Mouse (Mus musculus) heart, embryonic 16.5 days (tissue): ENCODE results near the gene Tbxa2r. TPM values are rescaled to one million over a fixed set of nuclear protein-coding genes. Genes with fewer than 3 reads are reported as not detected.

ENCODE experiments used
- ATAC-seq: fragments of 200-750 bp; cut with Nextera tagmentation; replicated peaks from 2 replicates; pipeline ENCODE4 v1.8.0; 2017; ENCODE audit warnings: moderate number of reproducible peaks; ENCODE audit not compliant: insufficient read depth, low FRiP score; ENCODE audit errors: extremely low read depth
- H3K27ac ChIP-seq: fragments of 300-500 bp; sonication (generic); 2 replicates; pipeline ENCODE4 v1.5.1; 2014; ENCODE audit warnings: mild to moderate bottlenecking, low read length, control low read depth, moderate library complexity
- H3K27me3 ChIP-seq: fragments of 300-500 bp; sonication (generic); 2 replicates; pipeline ENCODE4 v1.6.1; 2014; ENCODE audit warnings: low read length, mixed read lengths; ENCODE audit not compliant: control insufficient read depth, insufficient read depth
- H3K36me3 ChIP-seq: fragments of 300-500 bp; sonication (generic); 2 replicates; pipeline ENCODE4 v1.6.1; 2014; ENCODE audit not compliant: control insufficient read depth, insufficient read depth
- H3K4me1 ChIP-seq: fragments of 300-500 bp; sonication (generic); 2 replicates; pipeline ENCODE4 v1.6.1; 2014; ENCODE audit warnings: low read length, mixed read lengths; ENCODE audit not compliant: control insufficient read depth, insufficient read depth
- H3K4me2 ChIP-seq: fragments of 300-500 bp; sonication (generic); 2 replicates; pipeline ENCODE4 v1.6.1; 2014; ENCODE audit warnings: low read depth, mild to moderate bottlenecking, control low read depth, low read length
- H3K4me3 ChIP-seq: fragments of 300-500 bp; sonication (generic); 2 replicates; pipeline ENCODE4 v1.5.1; 2014; ENCODE audit warnings: mild to moderate bottlenecking, control low read depth, low read length
- H3K9ac ChIP-seq: fragments of 300-500 bp; sonication (generic); 2 replicates; pipeline ENCODE4 v1.6.1; 2014; ENCODE audit warnings: low read length, control low read depth
- H3K9me3 ChIP-seq: fragments of 300-500 bp; sonication (generic); replicated peaks from 2 replicates; pipeline ENCODE4 v1.6.1; 2016; ENCODE audit warnings: low read length; ENCODE audit not compliant: control insufficient read depth
- WGBS: fragments of 180-500 bp; shearing (Covaris S2); extraction: QIAGEN DNeasy Blood & Tissue Kit; methylation state at CpG from one replicate; pipeline ENCODE4 v1.1.7; 2014; 5-methylcytosine and 5-hydroxymethylcytosine counted together
- polyA plus RNA-seq: library from polyadenylated mRNA; unstranded; fragments of >200 nt; fragmentation: Nextera tagmentation; extraction: Ambion mirVana; gene quantifications from 2 replicates; pipeline ENCODE4 v1.2.1, GENCODE M21; 2015

Tbxa2r gene
- polyA plus RNA-seq, 1 experiment from 2014 or later = 15.2 TPM

DNA sequence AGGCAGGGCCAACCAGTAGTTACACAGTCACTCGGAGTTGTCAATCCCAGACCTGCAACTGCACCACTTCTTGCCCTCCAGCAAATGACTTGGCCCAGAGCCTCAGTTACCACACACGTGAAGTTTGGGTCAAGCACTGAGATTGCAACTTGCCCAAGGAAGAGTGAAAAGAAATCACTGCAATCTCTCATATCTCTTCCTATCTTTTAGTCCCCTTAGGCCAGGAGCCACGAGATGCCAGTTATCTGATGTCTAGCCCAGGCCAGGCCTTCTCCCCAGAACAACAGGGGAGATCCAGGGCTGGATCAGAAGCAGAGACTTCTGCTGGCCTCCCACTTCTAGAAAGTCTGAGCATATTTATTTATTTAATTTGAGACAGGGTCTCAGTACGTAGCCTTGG lies 27.0 kb downstream of the Tbxa2r start:
- H3K4me2 ChIP-seq = no peak overlapping the region
- 74% methylated on average over 4 of the region's 4 CpGs for WGBS
- no peak overlapping the region for H3K4me3 ChIP-seq
- ATAC-seq = no peak
- H3K9me3 ChIP-seq = no peaks in the 10 kb centered on the region
- H3K27ac ChIP-seq = no peak overlapping the region; the same call in 1 of the 2 replicates
- H3K4me1 ChIP-seq = peaks cover 25% of the 10 kb centered on the region
- no peaks in the 10 kb centered on the region for H3K27me3 ChIP-seq
- H3K9ac ChIP-seq = no peak overlapping the region
- H3K36me3 ChIP-seq = peaks cover 6% of the 10 kb centered on the region; the same call in 1 of the 2 replicates

DNA sequence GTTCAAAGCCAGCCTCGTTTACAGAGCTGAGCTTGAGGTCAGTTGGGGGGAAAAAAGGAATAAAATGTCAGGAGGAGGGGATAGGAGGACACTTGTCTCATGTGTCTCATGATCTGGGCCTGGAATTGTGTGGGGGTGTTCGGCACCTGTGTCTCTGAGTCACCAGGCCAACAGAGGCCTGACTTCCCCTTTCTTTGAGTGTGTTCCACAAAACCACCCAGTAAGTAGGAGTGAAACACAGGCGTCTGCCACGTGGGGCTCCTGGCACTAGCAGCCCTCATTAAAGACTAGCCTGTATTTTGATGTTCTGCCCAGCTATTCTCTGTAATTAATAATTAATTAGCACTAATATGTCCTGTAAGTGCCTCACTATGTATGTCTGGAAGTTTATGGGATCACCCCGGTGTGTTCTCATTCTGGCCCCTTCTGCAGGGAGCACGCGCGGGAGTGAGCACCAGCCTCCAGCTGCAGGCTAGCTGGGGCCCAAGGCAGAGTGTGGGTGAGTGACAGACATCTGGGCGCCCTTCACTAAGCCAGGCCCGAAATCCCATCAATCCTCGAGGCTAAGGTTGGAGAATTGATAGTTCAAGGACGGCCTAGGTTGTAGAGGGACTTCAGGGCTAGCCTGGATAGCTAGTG lies 27.9 kb downstream of the Tbxa2r start:
- peak overlapping the region; percentile 83 for H3K4me2 ChIP-seq
- H3K27ac ChIP-seq = peak overlapping the region; percentile 52
- no peak for ATAC-seq
- H3K4me1 ChIP-seq = peaks cover 22% of the 10 kb centered on the region
- H3K9me3 ChIP-seq = no peaks in the 10 kb centered on the region
- H3K36me3 ChIP-seq = peaks cover 9% of the 10 kb centered on the region; the same call in 1 of the 2 replicates
- WGBS = 57% methylated on average over 12 of the region's 12 CpGs
- no peaks in the 10 kb centered on the region for H3K27me3 ChIP-seq
- peak overlapping the region; percentile 62 for H3K9ac ChIP-seq
- H3K4me3 ChIP-seq = peak overlapping the region; percentile 63

DNA sequence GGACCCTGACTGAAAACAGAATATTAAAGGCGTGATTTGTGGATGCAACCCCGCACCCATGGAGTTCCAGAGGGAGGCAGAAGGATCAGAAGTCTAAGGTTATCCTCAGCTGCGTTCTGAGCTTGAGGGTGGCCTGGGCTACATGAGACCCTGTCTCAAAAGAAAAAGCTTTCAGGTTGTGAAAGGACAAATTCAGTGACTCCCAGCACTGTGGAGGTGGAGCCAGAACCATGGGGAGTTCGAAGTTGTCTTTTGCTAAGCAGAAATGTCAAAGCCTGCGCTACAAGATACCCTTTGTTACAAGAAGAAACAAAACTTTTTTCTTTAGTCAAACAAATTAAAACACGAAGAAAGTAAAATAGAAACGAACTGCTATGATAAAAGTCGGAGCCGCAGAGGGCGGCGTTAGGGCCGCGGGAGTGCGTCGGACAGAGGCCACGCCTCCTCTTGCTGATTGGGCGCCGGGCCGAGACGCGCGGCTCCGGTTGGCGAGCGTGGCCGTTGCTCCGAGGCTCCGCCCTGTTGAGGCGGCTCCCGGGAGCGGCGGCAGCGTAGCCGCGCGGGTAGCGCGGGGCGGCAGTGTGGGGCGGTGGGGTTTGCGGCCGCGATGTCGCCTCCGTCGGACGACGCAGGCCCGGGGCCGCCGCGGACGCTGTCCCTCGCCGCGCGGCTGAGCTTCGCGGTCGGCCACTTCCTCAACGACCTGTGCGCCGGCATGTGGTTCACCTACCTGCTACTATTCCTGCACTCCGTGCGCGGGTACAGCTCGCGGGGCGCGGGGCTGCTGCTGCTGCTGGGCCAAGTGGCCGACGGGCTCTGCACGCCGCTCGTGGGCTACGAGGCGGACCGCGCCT lies 28.7 kb downstream of the Tbxa2r start, which contains the start of gene Mfsd12:
Mfsd12 (plus strand) TSS at position 501 of the 854 bp plus-strand sequence.
- ATAC-seq = peak; percentile 87
- Histone ChIP-seq H3K27ac (peak within 1 kb of the TSS; percentile 52), H3K9ac (peak within 1 kb of the TSS; percentile 79), H3K4me1 (peaks cover 22% of the 10 kb centered on the region), H3K27me3 (no peaks in the 10 kb centered on the region), H3K4me2 (peak within 1 kb of the TSS; percentile 83), H3K36me3 (peaks cover 12% of the 10 kb centered on the region; the same call in 1 of the 2 replicates), H3K9me3 (no peaks in the 10 kb centered on the region), H3K4me3 (peak within 1 kb of the TSS; percentile 63)
- 2% methylated on average over 79 of the region's 79 CpGs for WGBS

DNA sequence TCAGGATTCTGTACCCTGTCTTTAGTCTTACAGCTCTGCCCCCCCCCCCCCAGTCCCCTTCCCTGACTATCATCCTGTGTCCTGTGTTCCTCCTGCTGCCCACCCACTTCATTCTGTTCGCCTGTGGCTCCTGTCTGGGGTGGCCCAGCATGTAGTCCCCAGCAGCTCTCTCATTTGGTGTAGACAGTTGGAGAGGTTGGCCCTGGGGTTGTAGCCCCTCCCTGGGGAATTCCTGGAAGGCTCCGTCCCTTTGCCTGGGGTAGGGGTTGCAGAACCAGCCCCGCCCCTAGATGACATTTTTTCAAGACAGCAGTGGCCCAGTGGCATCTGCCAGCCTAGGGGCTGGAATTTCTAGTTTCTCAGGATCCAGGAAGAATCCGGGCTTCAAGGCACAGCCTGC lies 29.7 kb downstream of the Tbxa2r start:
- Histone ChIP-seq H3K4me2 (peak overlapping the region; percentile 83), H3K4me3 (peak overlapping the region; percentile 63), H3K27ac (peak overlapping the region; percentile 46), H3K36me3 (peaks cover 12% of the 10 kb centered on the region; the same call in 1 of the 2 replicates), H3K4me1 (peaks cover 31% of the 10 kb centered on the region), H3K27me3 (no peaks in the 10 kb centered on the region), H3K9me3 (no peaks in the 10 kb centered on the region), H3K9ac (peak overlapping the region; percentile 79)
- WGBS = 28% methylated on average over 4 of the region's 4 CpGs
- ATAC-seq = no peak

DNA sequence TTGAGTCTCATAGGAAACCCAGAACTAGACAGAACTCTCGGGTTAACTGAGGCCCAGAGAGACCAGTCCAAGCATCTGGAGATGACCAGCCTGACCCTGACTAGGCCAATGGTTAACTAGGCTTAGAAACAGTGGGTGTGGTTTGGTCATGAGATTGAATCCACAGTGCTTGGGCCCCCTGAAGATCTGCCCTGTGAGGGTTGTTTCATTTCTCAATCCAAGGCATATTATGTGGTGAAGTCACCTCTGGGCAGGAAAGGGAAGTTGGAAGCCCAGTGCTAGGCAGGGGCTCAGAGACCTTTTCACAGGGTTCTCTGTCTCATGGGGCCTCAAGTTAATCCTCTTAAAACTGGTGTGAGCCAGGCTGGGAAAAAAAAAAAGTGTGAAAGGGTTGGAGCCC lies 30.3 kb downstream of the Tbxa2r start:
- Histone ChIP-seq H3K4me3 (peak overlapping the region; percentile 63), H3K27ac (peak overlapping the region; percentile 46), H3K9me3 (no peaks in the 10 kb centered on the region), H3K9ac (peak overlapping the region; percentile 79), H3K27me3 (no peaks in the 10 kb centered on the region), H3K36me3 (peaks cover 12% of the 10 kb centered on the region; the same call in 1 of the 2 replicates), H3K4me2 (peak overlapping the region; percentile 83), H3K4me1 (peaks cover 36% of the 10 kb centered on the region)
- no peak for ATAC-seq
- 59% methylated on average over 1 of the region's 1 CpGs for WGBS

DNA sequence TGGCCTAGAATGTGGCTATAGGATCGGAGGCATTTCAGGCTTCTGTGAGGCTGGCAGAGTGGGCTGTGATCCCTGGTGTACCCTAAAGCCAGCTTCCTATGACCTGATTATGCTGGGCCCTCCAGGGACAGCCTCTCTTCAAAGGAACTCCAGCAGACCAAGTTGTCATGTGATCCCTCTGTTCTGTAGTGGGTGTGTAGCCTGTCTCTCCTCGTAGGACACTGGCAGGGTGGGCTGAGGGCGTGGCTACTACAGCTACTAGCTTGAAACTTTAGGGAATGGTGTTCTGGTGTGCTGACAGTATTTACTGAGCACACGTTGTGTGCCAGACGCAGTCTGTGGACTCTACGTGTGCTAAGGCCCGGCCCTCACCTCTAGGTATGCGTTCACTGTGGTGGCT lies 32.2 kb downstream of the Tbxa2r start:
- no peaks in the 10 kb centered on the region for H3K9me3 ChIP-seq
- no peak overlapping the region for H3K4me3 ChIP-seq
- 54% methylated on average over 8 of the region's 8 CpGs for WGBS
- 0 out of 2 replicates have a peak overlapping the region, but pooled peaks have one; percentile 10 for H3K9ac ChIP-seq
- H3K4me2 ChIP-seq = peak overlapping the region; percentile 17; the same call in 1 of the 2 replicates
- H3K4me1 ChIP-seq = peaks cover 54% of the 10 kb centered on the region
- H3K27ac ChIP-seq = peak overlapping the region; percentile 38
- H3K27me3 ChIP-seq = no peaks in the 10 kb centered on the region
- no peak for ATAC-seq
- peaks cover 12% of the 10 kb centered on the region; the same call in 1 of the 2 replicates for H3K36me3 ChIP-seq

DNA sequence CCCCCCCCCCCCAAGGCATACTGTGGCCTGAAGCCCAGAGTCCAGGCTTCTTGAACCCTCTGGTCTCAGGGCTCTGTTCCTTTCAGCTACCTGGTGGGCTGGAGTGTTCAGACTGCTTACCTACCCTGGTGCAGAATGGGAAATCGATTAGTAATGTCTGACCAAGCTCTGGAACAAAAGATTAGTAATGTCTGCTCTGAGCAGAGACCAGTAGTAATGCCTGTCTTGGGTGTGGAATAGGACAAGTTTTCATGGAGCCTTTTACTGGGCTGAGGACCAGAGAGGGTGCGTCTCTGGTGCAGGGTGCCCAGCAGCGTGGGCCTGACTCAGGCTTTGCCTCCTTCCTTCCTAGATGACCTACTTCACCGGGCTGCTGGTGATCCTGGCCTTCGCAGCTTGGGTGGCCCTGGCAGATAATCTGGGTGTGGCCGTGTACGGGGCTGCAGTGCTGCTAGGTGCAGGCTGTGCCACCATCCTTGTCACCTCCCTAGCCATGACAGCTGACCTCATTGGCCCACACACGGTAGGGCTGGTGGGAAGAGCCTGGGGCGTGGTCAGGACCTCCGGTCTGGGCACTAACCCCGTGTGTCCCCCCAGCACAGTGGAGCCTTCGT lies 33.9 kb downstream of the Tbxa2r start:
- 46% methylated on average over 12 of the region's 12 CpGs for WGBS
- ATAC-seq = peak; percentile 18; the same call in 1 of the 2 replicates
- H3K4me2 ChIP-seq = peak overlapping the region; percentile 68
- H3K9ac ChIP-seq = peak overlapping the region; percentile 70
- peak overlapping the region; percentile 95 for H3K27ac ChIP-seq
- peaks cover 50% of the 10 kb centered on the region for H3K4me1 ChIP-seq
- no peaks in the 10 kb centered on the region for H3K27me3 ChIP-seq
- H3K4me3 ChIP-seq = peak overlapping the region; percentile 26
- no peaks in the 10 kb centered on the region for H3K9me3 ChIP-seq
- peaks cover 20% of the 10 kb centered on the region for H3K36me3 ChIP-seq

DNA sequence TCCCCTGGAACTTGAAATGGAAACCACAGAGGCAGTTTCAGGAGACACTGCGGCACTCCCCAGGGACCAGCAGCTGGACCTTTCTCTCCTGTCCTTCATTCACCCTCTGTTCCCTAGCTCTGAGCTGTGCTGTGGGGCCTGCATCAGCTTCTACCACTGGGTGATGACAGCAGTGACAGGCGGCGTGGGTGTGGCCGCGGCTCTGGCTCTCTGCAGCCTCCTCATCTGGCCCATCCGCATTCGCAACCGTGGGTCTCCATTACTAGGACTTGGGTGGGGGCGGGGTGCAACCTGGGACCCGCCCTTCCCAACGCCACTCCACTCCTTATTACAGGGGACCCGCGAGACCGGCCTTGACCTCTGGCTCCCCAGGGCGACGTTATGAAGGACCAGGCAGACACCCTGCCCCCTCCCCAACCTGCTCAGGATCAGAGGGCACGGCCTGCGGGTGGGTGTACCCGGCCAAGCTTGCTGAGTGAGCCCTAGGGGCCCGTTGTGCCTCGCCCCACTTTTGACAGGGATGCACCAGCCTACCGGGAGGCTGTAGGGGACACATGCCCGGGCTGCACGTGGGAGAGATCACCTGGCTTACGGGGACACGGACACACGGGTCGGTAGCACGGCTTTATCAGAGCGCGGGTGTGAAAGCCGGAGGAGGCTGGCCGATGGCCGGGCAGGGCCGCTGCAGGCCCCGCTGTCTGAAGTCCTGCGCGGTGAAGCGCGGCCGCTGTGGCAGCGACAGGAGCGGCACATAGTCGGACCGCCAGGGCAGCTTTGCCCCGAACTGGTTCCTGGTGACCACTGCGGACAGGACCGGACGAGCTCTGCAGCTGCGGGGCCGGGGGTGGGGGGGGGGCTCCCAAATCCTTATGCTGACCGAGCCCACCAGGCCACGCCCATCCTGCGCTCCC lies 35.2 kb downstream of the Tbxa2r start:
- Histone ChIP-seq H3K27ac (peak overlapping the region; percentile 95), H3K27me3 (no peaks in the 10 kb centered on the region), H3K4me3 (peak overlapping the region; percentile 46), H3K4me1 (peaks cover 42% of the 10 kb centered on the region), H3K9ac (peak overlapping the region; percentile 70), H3K9me3 (no peaks in the 10 kb centered on the region), H3K36me3 (peaks cover 31% of the 10 kb centered on the region), H3K4me2 (peak overlapping the region; percentile 68)
- 12% methylated on average over 53 of the region's 54 CpGs for WGBS
- ATAC-seq = peak; percentile 76
